Mouse (Mus musculus) limb, embryonic 13.5 days (tissue): Measurements from ENCODE around the gene Psg16. TPM values are rescaled to one million over a fixed set of nuclear protein-coding genes. Genes with fewer than 3 reads are reported as not detected.

Experiments
- ATAC-seq: fragments of 200-750 bp; cut with Nextera tagmentation; 2 replicates; pipeline ENCODE4 v1.8.0; 2017; ENCODE audit warnings: low read depth, moderate number of reproducible peaks, moderate TSS enrichment; ENCODE audit not compliant: low FRiP score
- H3K27ac ChIP-seq: fragments of 300-500 bp; sonication (generic); 2 replicates; pipeline ENCODE4 v1.5.1; 2015; ENCODE audit warnings: inconsistent platforms, mild to moderate bottlenecking, moderate library complexity
- H3K27me3 ChIP-seq: fragments of 300-500 bp; sonication (generic); 2 replicates; pipeline ENCODE4 v1.6.1; 2015; ENCODE audit warnings: mild to moderate bottlenecking, inconsistent platforms
- H3K36me3 ChIP-seq: fragments of 300-500 bp; sonication (generic); 2 replicates; pipeline ENCODE4 v1.6.1; 2015; ENCODE audit warnings: inconsistent platforms, mild to moderate bottlenecking, moderate library complexity
- H3K4me1 ChIP-seq: fragments of 300-500 bp; sonication (generic); 2 replicates; pipeline ENCODE4 v1.6.1; 2015; ENCODE audit warnings: inconsistent platforms
- H3K4me2 ChIP-seq: fragments of 300-500 bp; sonication (generic); replicated peaks from 2 replicates; pipeline ENCODE4 v1.6.1; 2015; ENCODE audit warnings: inconsistent platforms, mild to moderate bottlenecking, moderate library complexity
- H3K4me3 ChIP-seq: fragments of 300-500 bp; sonication (generic); 2 replicates; pipeline ENCODE4 v1.5.1; 2015; ENCODE audit warnings: moderate library complexity, mild to moderate bottlenecking, inconsistent platforms
- H3K9ac ChIP-seq: fragments of 300-500 bp; sonication (generic); 2 replicates; pipeline ENCODE4 v1.6.1; 2015; ENCODE audit warnings: mild to moderate bottlenecking, inconsistent platforms
- H3K9me3 ChIP-seq: fragments of 300-500 bp; sonication (generic); 2 replicates; pipeline ENCODE4 v1.6.1; 2016; ENCODE audit warnings: inconsistent platforms
- WGBS: fragments of 180-500 bp; shearing (Covaris S2); methylation state at CpG from one replicate; pipeline ENCODE4 v1.1.7; 2015; 5-methylcytosine and 5-hydroxymethylcytosine counted together
- polyA plus RNA-seq: library from polyadenylated mRNA; unstranded; fragments of >200 nt; fragmentation: Nextera tagmentation; extraction: Ambion mirVana; gene quantifications from 2 replicates; pipeline ENCODE4 v1.2.1, GENCODE M21; 2015

Psg16 gene
- polyA plus RNA-seq, 1 experiment from 2014 or later, result 0.17 TPM

DNA sequence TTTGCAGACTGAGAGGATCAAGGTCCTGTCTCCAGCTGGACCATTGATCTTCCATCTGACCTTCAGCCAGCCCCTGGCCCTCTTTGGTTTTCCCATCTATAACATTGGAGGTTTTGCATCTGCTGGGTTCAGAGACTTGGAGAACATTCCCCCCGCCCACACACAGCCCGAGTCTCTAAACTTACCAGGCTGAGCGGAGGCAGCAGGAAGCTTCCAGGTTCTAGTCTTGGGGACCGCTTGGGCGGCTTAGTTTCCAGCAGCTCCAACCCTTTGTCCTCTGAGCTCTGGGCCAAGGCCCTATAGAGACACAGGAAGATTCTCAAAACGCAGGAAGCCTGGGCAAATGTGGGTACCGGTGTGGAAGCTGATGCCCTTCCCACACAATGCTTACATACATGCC is 34.5 kb upstream of the Psg16 start:
- whole genome bisulfite sequencing, result 90% methylated on average over 7 of the region's 7 CpGs
- H3K4me3 ChIP-seq, result no peak overlapping the region
- ATAC-seq, result no peak
- no peaks in the 10 kb centered on the region for H3K27me3 ChIP-seq
- H3K27ac ChIP-seq, result no peak overlapping the region
- no peaks in the 10 kb centered on the region for H3K4me1 ChIP-seq
- H3K9me3 ChIP-seq, result no peaks in the 10 kb centered on the region
- H3K36me3 ChIP-seq, result peaks cover 88% of the 10 kb centered on the region
- no peak overlapping the region for H3K4me2 ChIP-seq
- no peak overlapping the region for H3K9ac ChIP-seq

DNA sequence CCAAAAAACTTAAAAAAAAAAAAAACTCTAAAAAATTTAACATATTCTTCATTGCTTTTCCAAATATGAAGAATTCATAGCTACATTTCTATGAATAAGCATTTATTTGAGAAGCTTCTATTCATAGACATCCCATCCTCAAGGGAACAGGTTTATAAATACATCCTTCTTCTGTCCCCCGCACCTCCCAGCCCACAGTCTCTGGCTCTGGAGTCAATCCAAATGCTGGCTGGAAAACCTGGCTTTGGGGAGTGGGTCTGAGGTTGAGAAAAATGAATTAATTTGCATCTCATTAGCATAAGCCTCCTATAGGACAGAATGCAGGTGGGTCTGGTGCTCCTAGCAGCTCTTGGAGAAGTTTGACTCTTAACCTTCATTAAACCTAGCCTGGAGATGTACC is 28.1 kb upstream of the Psg16 start:
- H3K4me1 ChIP-seq, result no peaks in the 10 kb centered on the region
- H3K4me2 ChIP-seq, result no peak overlapping the region
- 68% methylated on average over 1 of the region's 1 CpGs for WGBS
- H3K27ac ChIP-seq, result no peak overlapping the region
- H3K9me3 ChIP-seq, result no peaks in the 10 kb centered on the region
- H3K9ac ChIP-seq, result no peak overlapping the region
- no peak for ATAC-seq
- no peak overlapping the region for H3K4me3 ChIP-seq
- H3K36me3 ChIP-seq, result peaks cover 82% of the 10 kb centered on the region
- no peaks in the 10 kb centered on the region for H3K27me3 ChIP-seq

DNA sequence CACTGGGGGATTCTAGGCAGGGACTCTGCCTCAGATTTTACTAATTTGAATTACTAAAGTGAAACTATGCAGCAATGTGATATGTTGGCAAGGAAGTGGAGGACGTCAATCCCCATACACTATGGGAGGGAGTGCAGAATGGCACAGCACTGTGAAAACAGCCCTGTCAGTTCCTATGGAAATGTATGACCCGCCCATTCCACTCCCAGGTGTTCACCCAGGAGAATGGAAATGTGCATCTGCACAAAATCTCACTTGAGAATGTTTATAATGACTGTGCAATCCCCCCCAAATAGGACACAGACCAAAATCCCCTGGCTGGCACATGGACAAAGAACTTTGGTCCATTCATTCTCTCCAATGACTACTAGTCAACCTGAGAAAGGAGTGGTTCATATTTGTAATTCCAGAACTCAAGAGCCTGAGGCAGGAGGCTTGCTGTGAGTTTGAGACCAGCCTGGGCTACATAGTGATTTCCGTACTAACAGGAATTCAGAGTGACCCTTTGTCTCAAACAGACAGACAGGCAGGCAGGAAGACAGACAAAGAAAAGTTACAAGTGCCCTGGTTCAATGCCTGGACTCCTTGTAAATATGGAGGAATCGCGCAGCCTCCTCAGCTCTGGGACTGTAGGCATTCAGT is 26.7 kb upstream of the Psg16 start:
- Histone ChIP-seq H3K4me2 (no peak overlapping the region), H3K4me1 (no peaks in the 10 kb centered on the region), H3K36me3 (peaks cover 78% of the 10 kb centered on the region), H3K27me3 (no peaks in the 10 kb centered on the region), H3K9ac (no peak overlapping the region), H3K4me3 (no peak overlapping the region), H3K27ac (no peak overlapping the region), H3K9me3 (no peaks in the 10 kb centered on the region)
- ATAC-seq, result no peak
- WGBS, result 87% methylated on average over 5 of the region's 5 CpGs

DNA sequence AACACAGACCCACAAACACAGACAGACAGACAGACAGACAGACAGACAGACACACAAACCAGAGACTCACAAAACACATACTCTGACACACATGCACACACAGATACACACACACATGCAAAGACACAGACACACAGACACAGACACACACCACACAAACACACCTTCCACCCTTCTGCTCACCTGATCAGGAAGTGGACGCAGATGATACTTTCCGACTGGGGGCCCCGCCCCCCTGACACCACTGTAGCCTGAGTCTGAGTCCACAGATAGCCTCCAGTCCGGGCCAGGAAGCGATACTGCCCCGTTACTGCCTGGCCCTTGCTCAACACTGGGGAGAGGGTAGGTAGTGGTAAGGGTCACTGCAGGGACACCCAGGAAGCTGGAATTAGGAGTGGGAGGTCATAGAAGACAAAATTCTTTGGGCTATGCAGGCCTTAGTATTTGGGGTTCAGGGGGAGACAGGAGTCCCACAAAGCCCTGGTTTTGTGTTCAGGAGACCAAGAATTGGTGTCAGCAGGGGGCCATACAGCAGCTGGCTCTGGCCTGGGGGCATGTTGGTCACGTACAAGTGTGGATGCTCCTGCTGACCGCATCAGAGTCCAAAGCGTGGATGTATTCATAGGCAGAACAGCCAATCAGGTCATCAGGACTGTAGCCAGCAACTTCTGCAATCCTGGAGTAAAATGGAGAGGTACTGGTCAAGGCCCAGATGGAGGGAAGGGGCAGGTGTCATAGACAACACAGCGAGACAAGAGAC is 25.2 kb upstream of the Psg16 start:
- 84% methylated on average over 10 of the region's 10 CpGs for WGBS
- no peak overlapping the region for H3K4me3 ChIP-seq
- no peak for ATAC-seq
- H3K27ac ChIP-seq, result no peak overlapping the region
- H3K4me2 ChIP-seq, result no peak overlapping the region
- H3K36me3 ChIP-seq, result peaks cover 72% of the 10 kb centered on the region
- H3K27me3 ChIP-seq, result no peaks in the 10 kb centered on the region
- no peaks in the 10 kb centered on the region for H3K4me1 ChIP-seq
- no peak overlapping the region for H3K9ac ChIP-seq
- H3K9me3 ChIP-seq, result no peaks in the 10 kb centered on the region

DNA sequence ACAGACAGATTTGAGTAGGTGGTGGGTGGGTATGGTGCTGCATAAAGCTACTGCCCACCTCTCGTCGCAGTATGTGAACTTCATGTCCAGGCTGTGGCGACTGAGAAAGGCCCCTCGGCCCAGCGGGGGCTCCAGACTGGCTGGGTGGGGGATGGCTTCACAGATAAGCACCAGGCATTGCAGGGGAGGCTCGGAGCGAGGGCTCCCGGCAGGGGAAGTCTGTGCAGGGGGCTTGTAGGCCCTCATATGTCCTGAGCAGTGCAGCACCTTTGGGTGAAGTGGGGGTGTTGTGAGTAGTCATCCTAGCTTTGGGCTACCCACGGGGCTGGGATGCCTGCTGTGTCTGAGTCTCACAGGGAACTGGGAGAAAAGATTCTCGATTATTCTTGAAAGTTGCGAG is 23.3 kb upstream of the Psg16 start:
- no peak overlapping the region for H3K9ac ChIP-seq
- no peak overlapping the region for H3K27ac ChIP-seq
- no peaks in the 10 kb centered on the region for H3K27me3 ChIP-seq
- H3K9me3 ChIP-seq, result no peaks in the 10 kb centered on the region
- peaks cover 67% of the 10 kb centered on the region for H3K36me3 ChIP-seq
- H3K4me2 ChIP-seq, result no peak overlapping the region
- ATAC-seq, result no peak
- no peak overlapping the region for H3K4me3 ChIP-seq
- 0 out of 2 replicates have a peak, but pooled peaks cover under 1% of the 10 kb centered on the region for H3K4me1 ChIP-seq
- WGBS, result 70% methylated on average over 11 of the region's 11 CpGs

DNA sequence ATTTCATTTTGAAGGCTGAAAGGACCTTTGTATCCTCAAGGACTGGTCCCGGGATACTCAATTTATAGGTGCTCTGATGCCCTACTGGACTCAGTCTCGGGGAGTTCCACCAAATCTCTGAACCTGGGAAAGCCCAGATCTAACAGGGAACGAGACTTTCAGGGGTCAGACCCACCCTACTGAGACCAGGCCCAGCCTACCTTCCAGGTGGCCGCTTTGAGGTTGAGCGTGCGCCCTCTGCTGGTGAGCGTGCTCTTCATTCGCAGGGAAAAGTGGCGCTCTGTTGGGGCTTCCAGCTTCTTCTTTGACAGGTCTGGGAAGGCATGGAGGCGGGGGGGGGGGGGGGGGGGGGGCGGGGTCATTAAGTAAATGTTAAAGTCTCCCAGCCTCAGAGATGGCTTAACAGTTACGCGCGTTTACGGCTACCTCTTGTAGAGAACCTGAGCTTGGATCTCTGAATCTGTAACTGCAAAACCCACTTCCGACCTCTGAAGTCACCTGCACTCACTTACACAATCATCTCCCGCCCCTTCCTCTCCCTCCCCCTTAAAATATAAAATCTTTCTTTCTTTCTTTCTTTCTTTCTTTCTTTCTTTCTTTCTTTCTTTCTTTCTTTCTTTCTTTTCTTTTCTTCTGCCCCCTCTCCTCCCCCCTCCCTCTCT is 22.8 kb upstream of the Psg16 start:
- Histone ChIP-seq H3K36me3 (peaks cover 68% of the 10 kb centered on the region), H3K4me1 (peaks cover 6% of the 10 kb centered on the region), H3K4me2 (no peak overlapping the region), H3K9me3 (no peaks in the 10 kb centered on the region), H3K27me3 (no peaks in the 10 kb centered on the region), H3K27ac (no peak overlapping the region), H3K9ac (no peak overlapping the region), H3K4me3 (no peak overlapping the region)
- peak; percentile 57; the same call in 1 of the 2 replicates for ATAC-seq
- WGBS, result 6% methylated on average over 17 of the region's 17 CpGs

DNA sequence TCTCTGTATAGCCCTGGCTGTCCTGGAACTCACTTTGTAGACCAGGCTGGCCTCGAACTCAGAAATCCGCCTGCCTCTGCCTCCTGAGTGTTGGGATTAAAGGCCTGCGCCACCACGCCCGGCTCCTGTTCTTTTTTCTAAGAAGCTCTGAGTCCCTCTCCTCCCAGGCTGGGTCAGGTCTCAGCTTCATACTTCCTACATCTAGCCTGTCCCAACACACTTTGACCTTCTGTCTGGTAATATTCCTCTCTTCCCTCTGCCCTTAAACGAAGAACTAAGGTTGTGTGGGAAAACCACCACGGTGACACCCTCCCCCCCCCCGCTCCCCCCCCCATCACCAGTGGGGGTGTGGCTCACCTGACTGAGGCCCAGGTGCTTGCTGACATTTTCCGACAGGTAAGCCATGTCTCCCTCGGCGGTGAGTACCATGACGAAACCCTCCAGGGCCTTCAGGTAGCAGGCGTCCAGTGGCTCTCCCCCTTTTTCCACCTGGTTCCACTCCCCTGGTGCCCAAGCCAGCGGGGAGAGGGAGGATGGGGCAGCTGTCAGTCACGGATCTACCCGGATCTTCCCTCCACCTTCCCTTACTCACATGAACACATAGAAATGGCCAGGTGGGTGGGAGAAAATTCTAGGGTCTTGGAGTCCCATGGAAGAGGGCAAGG is 19.4 kb upstream of the Psg16 start:
- Histone ChIP-seq H3K4me3 (no peak overlapping the region), H3K4me1 (peaks cover 40% of the 10 kb centered on the region), H3K27ac (no peak overlapping the region), H3K27me3 (no peaks in the 10 kb centered on the region), H3K9ac (no peak overlapping the region), H3K36me3 (peaks cover 40% of the 10 kb centered on the region), H3K9me3 (no peaks in the 10 kb centered on the region), H3K4me2 (no peak overlapping the region)
- ATAC-seq, result no peak
- WGBS, result 86% methylated on average over 16 of the region's 16 CpGs

DNA sequence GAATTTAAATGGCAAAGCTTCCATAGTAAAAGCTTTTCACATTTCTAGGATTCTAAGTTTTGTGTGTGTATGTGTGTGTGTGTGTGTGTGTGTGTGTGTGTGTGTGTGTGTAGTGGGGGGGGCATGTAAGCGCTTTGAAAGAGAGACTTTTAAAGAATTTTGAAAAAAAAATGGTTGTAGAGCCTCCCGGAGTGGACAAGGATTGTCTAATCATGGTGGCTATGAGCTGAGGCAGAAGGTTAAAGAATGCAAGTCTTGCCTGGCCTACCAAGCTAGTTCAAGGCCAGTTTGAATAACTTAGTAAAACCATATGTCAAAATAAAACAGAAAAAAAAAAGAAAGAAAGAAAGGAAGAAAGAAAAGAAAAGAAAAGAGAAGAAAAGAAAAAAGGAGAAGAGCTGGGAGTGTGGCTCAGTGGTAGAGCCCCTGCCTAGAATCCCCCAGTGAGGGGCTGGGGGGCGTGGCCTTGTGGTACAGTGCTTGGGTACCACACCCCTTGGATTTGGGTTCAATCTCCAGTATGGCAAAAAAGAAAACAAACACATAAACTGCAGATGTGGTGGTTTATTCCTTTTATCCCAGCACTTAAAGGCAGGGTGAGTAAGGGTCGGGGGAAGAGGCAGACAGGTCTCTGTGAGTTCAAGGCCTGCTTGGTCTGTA is 18.4 kb upstream of the Psg16 start:
- H3K36me3 ChIP-seq, result peaks cover 32% of the 10 kb centered on the region
- no peaks in the 10 kb centered on the region for H3K27me3 ChIP-seq
- no peak overlapping the region for H3K27ac ChIP-seq
- WGBS, result 92% methylated on average over 4 of the region's 4 CpGs
- ATAC-seq, result no peak
- no peak overlapping the region for H3K9ac ChIP-seq
- no peaks in the 10 kb centered on the region for H3K9me3 ChIP-seq
- peaks cover 49% of the 10 kb centered on the region for H3K4me1 ChIP-seq
- peak overlapping the region; percentile 89 for H3K4me2 ChIP-seq
- H3K4me3 ChIP-seq, result peak overlapping the region; percentile 50

DNA sequence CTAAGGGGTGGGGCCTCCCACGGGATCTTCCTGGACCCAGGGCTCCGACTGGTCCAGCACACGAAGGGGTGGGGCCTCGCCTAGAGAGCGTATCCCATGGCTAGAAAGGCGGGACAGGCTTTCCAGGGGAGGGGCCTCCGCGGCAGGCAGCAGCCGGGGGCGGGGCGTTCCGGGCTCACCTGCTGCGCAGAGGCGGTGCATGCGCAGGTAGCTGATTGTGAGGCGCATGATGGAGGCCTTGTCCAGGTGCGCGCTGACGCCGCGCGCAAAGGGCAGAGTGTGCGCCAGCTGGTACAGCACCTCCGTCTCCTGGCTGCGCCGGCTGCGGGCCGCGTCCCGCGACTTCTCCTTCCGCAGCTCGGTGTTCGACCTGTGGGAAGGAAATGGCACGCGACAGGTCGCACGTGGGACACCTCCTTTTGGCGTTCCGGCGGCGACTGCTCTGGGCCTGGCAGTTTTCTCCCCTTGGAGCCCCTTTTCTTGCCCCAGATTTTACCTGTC is 17.7 kb upstream of the Psg16 start:
- no peaks in the 10 kb centered on the region for H3K27me3 ChIP-seq
- H3K4me1 ChIP-seq, result peaks cover 57% of the 10 kb centered on the region
- peak overlapping the region; percentile 62 for H3K9ac ChIP-seq
- peak overlapping the region; percentile 89 for H3K4me2 ChIP-seq
- H3K36me3 ChIP-seq, result peaks cover 29% of the 10 kb centered on the region
- H3K27ac ChIP-seq, result peak overlapping the region; percentile 92
- WGBS, result 1% methylated on average over 42 of the region's 42 CpGs
- peak overlapping the region; percentile 50 for H3K4me3 ChIP-seq
- no peaks in the 10 kb centered on the region for H3K9me3 ChIP-seq
- peak; percentile 70 for ATAC-seq

DNA sequence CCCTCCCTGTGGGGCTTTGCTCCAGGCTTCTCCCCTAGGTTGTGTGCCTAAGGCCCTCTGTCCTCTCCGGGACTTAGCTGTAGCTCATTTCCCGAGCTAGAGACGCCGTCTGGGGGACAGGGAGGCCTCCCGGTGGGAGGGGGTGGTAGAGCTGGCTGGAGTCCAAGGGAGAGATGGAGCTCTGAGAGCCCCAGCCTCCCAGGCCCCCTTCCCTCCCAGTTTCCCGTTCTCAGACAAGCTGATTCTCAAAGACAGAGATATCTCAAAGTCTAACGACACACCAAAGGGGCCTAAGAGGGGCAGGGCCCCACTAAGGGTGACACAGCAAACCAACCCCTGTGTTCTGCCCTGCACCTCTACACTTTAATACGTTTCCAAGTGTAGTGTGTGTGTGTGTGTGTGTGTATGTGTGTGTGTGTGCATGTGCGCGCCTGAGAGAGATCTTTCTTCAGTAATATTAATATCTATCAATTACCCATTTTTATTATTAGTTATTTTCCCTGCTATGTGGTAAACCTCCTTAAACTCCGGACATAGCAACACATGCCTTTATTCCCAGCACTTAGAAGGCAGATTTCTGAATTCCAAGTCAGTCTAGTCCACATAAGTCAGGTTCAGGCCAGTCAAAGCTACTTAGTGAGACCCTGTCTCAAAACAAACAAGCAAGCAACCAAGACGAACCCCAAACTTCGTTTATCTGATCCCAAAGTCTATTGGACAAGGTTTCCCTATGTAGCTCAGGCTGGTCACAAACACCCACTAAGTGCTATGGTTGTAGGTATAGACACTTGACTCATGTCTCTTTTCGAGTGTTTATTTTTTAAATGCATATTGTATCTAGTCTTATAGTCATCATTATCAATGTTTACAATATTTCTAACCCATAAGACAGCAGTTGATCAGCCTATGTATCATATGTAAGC is 17.0 kb upstream of the Psg16 start:
- WGBS, result 30% methylated on average over 14 of the region's 14 CpGs
- Histone ChIP-seq H3K27me3 (no peaks in the 10 kb centered on the region), H3K9me3 (no peaks in the 10 kb centered on the region), H3K4me2 (peak overlapping the region; percentile 89), H3K4me3 (peak overlapping the region; percentile 50), H3K9ac (peak overlapping the region; percentile 62), H3K27ac (peak overlapping the region; percentile 92), H3K36me3 (peaks cover 25% of the 10 kb centered on the region), H3K4me1 (peaks cover 64% of the 10 kb centered on the region)
- ATAC-seq, result no peak
